Mouse (Mus musculus): Measurements from ENCODE around the gene Entpd7. TPM values are rescaled to one million over a fixed set of nuclear protein-coding genes. Genes with fewer than 3 reads are reported as not detected.
A peak's percentile ranks its signal among the peaks of the same experiment; 100 is the strongest.

The Entpd7 gene
- polyA plus RNA-seq, 2 experiments: 9.3 to 13.2 TPM

GRCm38 (mm10) chr19:43674730-43675524 is 14.5 kb upstream of the Entpd7 start, which contains the start of gene Slc25a28:
TSS of gene Slc25a28 (minus strand) at chr19:43674881.
- Histone ChIP-seq H3K9me3 (ENCODE audit: control insufficient read depth, low read length) (no peaks in the 10 kb centered on the region), H3K27ac (replicated peaks; ENCODE audit: low read depth, low read length) (peak within 1 kb of the TSS; percentile 86), H3K9ac (ENCODE audit: low read depth, low read length, severe bottlenecking) (peak within 1 kb of the TSS; percentile 85), H3K36me3 (ENCODE audit: control insufficient read depth, insufficient read depth, low read length) (no peaks in the 10 kb centered on the region), H3K4me3 (replicated peaks; ENCODE audit: low read length) (peak within 1 kb of the TSS; percentile 90), H3K4me1 (ENCODE audit: control insufficient read depth, insufficient read depth, low read length) (peaks cover 19% of the 10 kb centered on the region), H3K4me2 (replicated peaks; ENCODE audit: low read depth, low read length, severe bottlenecking) (peak within 1 kb of the TSS; percentile 86), H3K27me3 (ENCODE audit: control insufficient read depth, insufficient read depth, low read length) (no peaks in the 10 kb centered on the region)
- peak; percentile 97 for ATAC-seq (ENCODE audit: low FRiP score, low read depth)
- WGBS: under 1% methylated on average over 62 of the region's 79 CpGs
- TF ChIP-seq POLR2A (IDR thresholded peaks at IDR 0.05; ENCODE audit: borderline replicate concordance, extremely low read depth, insufficient read depth, insufficient read length): peak; percentile 88; the same call in 1 of the 2 replicates
- peak; percentile 100 for DNase-seq (ENCODE audit: low spot score)

- H3K9ac ChIP-seq (ENCODE audit: low read depth, low read length, severe bottlenecking): peak overlapping the region; percentile 85
- DNase-seq (ENCODE audit: low spot score) (peak; percentile 81), ATAC-seq (ENCODE audit: low FRiP score, low read depth) (no peak)
- TF ChIP-seq POLR2A (IDR thresholded peaks at IDR 0.05; ENCODE audit: borderline replicate concordance, extremely low read depth, insufficient read depth, insufficient read length): 0 out of 2 replicates have a peak, but pooled peaks have one; percentile 32
- peak overlapping the region; percentile 86 for H3K27ac ChIP-seq (replicated peaks; ENCODE audit: low read depth, low read length)
- H3K4me1 ChIP-seq (ENCODE audit: control insufficient read depth, insufficient read depth, low read length): peaks cover 19% of the 10 kb centered on the region
- H3K9me3 ChIP-seq (ENCODE audit: control insufficient read depth, low read length): no peaks in the 10 kb centered on the region
- peak overlapping the region; percentile 90 for H3K4me3 ChIP-seq (replicated peaks; ENCODE audit: low read length)
- under 1% methylated on average over 43 of the region's 43 CpGs for WGBS
- H3K4me2 ChIP-seq (replicated peaks; ENCODE audit: low read depth, low read length, severe bottlenecking): peak overlapping the region; percentile 64
- no peaks in the 10 kb centered on the region for H3K27me3 ChIP-seq (ENCODE audit: control insufficient read depth, insufficient read depth, low read length)
- no peaks in the 10 kb centered on the region for H3K36me3 ChIP-seq (ENCODE audit: control insufficient read depth, insufficient read depth, low read length)
These were observed 13.7 kb upstream of the Entpd7 start for GRCm38 (mm10) chr19:43675525-43676400.

- no peaks in the 10 kb centered on the region for H3K27me3 ChIP-seq (ENCODE audit: control insufficient read depth, insufficient read depth, low read length)
- peaks cover 12% of the 10 kb centered on the region for H3K4me1 ChIP-seq (ENCODE audit: control insufficient read depth, insufficient read depth, low read length)
- no peak for ATAC-seq (ENCODE audit: low FRiP score, low read depth)
- H3K27ac ChIP-seq (replicated peaks; ENCODE audit: low read depth, low read length): no peak overlapping the region
- DNase-seq (ENCODE audit: low spot score): no peak
- H3K4me3 ChIP-seq (replicated peaks; ENCODE audit: low read length): no peak overlapping the region
- H3K9ac ChIP-seq (ENCODE audit: low read depth, low read length, severe bottlenecking): no peak overlapping the region
- H3K9me3 ChIP-seq (ENCODE audit: control insufficient read depth, low read length): no peaks in the 10 kb centered on the region
- no peak overlapping the region for H3K4me2 ChIP-seq (replicated peaks; ENCODE audit: low read depth, low read length, severe bottlenecking)
- WGBS: 79% methylated on average over 8 of the region's 8 CpGs
- no peak for TF ChIP-seq POLR2A (IDR thresholded peaks at IDR 0.05; ENCODE audit: borderline replicate concordance, extremely low read depth, insufficient read depth, insufficient read length)
- H3K36me3 ChIP-seq (ENCODE audit: control insufficient read depth, insufficient read depth, low read length): no peaks in the 10 kb centered on the region
These were observed 10.9 kb upstream of the Entpd7 start for GRCm38 (mm10) chr19:43678467-43679003.

GRCm38 (mm10) chr19:43679474-43679981 is 9.9 kb upstream of the Entpd7 start:
- Histone ChIP-seq H3K9ac (ENCODE audit: low read depth, low read length, severe bottlenecking) (no peak overlapping the region), H3K27me3 (ENCODE audit: control insufficient read depth, insufficient read depth, low read length) (no peaks in the 10 kb centered on the region), H3K9me3 (ENCODE audit: control insufficient read depth, low read length) (no peaks in the 10 kb centered on the region), H3K4me2 (replicated peaks; ENCODE audit: low read depth, low read length, severe bottlenecking) (no peak overlapping the region), H3K4me1 (ENCODE audit: control insufficient read depth, insufficient read depth, low read length) (peaks cover 9% of the 10 kb centered on the region), H3K4me3 (replicated peaks; ENCODE audit: low read length) (no peak overlapping the region), H3K36me3 (ENCODE audit: control insufficient read depth, insufficient read depth, low read length) (no peaks in the 10 kb centered on the region), H3K27ac (replicated peaks; ENCODE audit: low read depth, low read length) (no peak overlapping the region)
- ATAC-seq (ENCODE audit: low FRiP score, low read depth) (no peak), DNase-seq (ENCODE audit: low spot score) (no peak)
- 79% methylated on average over 10 of the region's 10 CpGs for WGBS
- TF ChIP-seq POLR2A (IDR thresholded peaks at IDR 0.05; ENCODE audit: borderline replicate concordance, extremely low read depth, insufficient read depth, insufficient read length): no peak

GRCm38 (mm10) chr19:43681541-43681940 is 7.9 kb upstream of the Entpd7 start:
- peaks cover 2% of the 10 kb centered on the region for H3K4me1 ChIP-seq (ENCODE audit: control insufficient read depth, insufficient read depth, low read length)
- no peaks in the 10 kb centered on the region for H3K36me3 ChIP-seq (ENCODE audit: control insufficient read depth, insufficient read depth, low read length)
- WGBS: 88% methylated on average over 4 of the region's 4 CpGs
- TF ChIP-seq POLR2A (IDR thresholded peaks at IDR 0.05; ENCODE audit: borderline replicate concordance, extremely low read depth, insufficient read depth, insufficient read length): no peak
- no peak overlapping the region for H3K4me3 ChIP-seq (replicated peaks; ENCODE audit: low read length)
- H3K27ac ChIP-seq (replicated peaks; ENCODE audit: low read depth, low read length): no peak overlapping the region
- H3K4me2 ChIP-seq (replicated peaks; ENCODE audit: low read depth, low read length, severe bottlenecking): no peak overlapping the region
- H3K9ac ChIP-seq (ENCODE audit: low read depth, low read length, severe bottlenecking): no peak overlapping the region
- no peaks in the 10 kb centered on the region for H3K9me3 ChIP-seq (ENCODE audit: control insufficient read depth, low read length)
- DNase-seq (ENCODE audit: low spot score) (no peak), ATAC-seq (ENCODE audit: low FRiP score, low read depth) (no peak)
- no peaks in the 10 kb centered on the region for H3K27me3 ChIP-seq (ENCODE audit: control insufficient read depth, insufficient read depth, low read length)

Data from limb, embryonic 14.5 days (tissue).